ENCODE assay signal across 8 mouse cellular contexts in the genomic region with DNA sequence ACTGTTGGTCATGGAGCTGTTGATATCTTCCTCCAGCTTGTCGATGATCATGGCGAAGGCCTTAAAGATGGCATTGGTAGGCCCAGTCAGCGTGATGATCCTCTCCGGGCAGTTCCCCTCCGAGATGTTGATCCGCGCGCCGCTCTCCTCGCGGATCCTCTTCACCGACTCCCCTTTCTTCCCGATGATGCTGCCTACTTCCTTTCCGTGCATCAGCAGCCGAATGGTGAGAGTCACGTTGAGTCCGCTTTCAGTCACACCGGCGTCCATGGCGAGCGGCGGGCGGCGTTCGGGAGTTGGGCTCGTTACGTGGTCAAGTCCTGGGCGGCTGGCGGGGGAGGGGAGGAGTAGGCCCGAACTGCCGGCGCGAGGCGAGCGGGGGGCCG. TPM values are rescaled to one million over a fixed set of nuclear protein-coding genes. Genes with fewer than 3 reads are reported as not detected.
DNase-seq lines count a peak whose midpoint lies in the region; ATAC-seq and TF ChIP-seq lines count a peak whose summit lies in the region.

No protein-coding gene starts in this region.

- TF ChIP-seq CTCF in E14TG2a.4 (conservative IDR thresholded peaks at IDR 0.05; ENCODE audit: low read length): no peak

- peak overlapping the region; percentile 99 for H3K27ac ChIP-seq in heart, embryonic 10.5 days
- peak overlapping the region; percentile 100 for H3K27ac ChIP-seq in embryonic facial prominence, embryonic 11.5 days (replicated peaks; ENCODE audit: low read depth, low read length)
- peak overlapping the region; percentile 100 for H3K27ac ChIP-seq in hindbrain, embryonic 12.5 days

- peak overlapping the region; percentile 88 for H3K4me3 ChIP-seq in heart, embryonic 10.5 days
- H3K4me3 ChIP-seq in E14TG2a.4 (replicated peaks; ENCODE audit: low read length): peak overlapping the region; percentile 97
- peak overlapping the region; percentile 99 for H3K4me3 ChIP-seq in embryonic facial prominence, embryonic 11.5 days (ENCODE audit: low read depth, low read length)
- H3K4me3 ChIP-seq in hindbrain, embryonic 12.5 days: peak overlapping the region; percentile 97

- no peaks in the 10 kb centered on the region for H3K27me3 ChIP-seq in heart, embryonic 10.5 days (ENCODE audit: insufficient read depth, poor library complexity, severe bottlenecking)
- no peaks in the 10 kb centered on the region for H3K27me3 ChIP-seq in E14TG2a.4 (ENCODE audit: insufficient read depth, low read length)
- H3K27me3 ChIP-seq in embryonic facial prominence, embryonic 11.5 days (ENCODE audit: control insufficient read depth, insufficient read depth, low read length): no peaks in the 10 kb centered on the region
- no peaks in the 10 kb centered on the region for H3K27me3 ChIP-seq in hindbrain, embryonic 12.5 days

- DNase-seq in heart, embryonic 10.5 days (ENCODE audit: low spot score): peak; percentile 92
- DNase-seq in heart, adult 9 months (ENCODE audit: low spot score in 2 of 2): no peak
- DNase-seq in embryonic facial prominence, embryonic 11.5 days (ENCODE audit: low spot score): peak; percentile 68
- peak; percentile 75 to 81 for DNase-seq in left cerebral cortex, postnatal 25 days (ENCODE audit: low spot score in 2 of 2)
- DNase-seq in monocyte, adult 2 months (ENCODE audit: low read depth in 1 of 2, low spot score in 2 of 2): peak; percentile 34 to 72
- peak; percentile 75 for DNase-seq in urinary bladder, postnatal 36 days (ENCODE audit: low spot score in 2 of 2)

- H3K9me3 ChIP-seq in heart, embryonic 10.5 days: no peaks in the 10 kb centered on the region
- no peaks in the 10 kb centered on the region for H3K9me3 ChIP-seq in E14TG2a.4 (ENCODE audit: low read length)
- no peaks in the 10 kb centered on the region for H3K9me3 ChIP-seq in embryonic facial prominence, embryonic 11.5 days (replicated peaks; ENCODE audit: control insufficient read depth, low read length)
- no peaks in the 10 kb centered on the region for H3K9me3 ChIP-seq in hindbrain, embryonic 12.5 days (replicated peaks)

- WGBS in heart, embryonic 10.5 days: 1% methylated on average over 36 of the region's 36 CpGs
- under 1% methylated on average over 35 of the region's 36 CpGs for WGBS in embryonic facial prominence, embryonic 11.5 days
- 0% methylated on average over 36 of the region's 36 CpGs for WGBS in hindbrain, embryonic 12.5 days

- peak; percentile 14; the same call in 1 of the 2 replicates for ATAC-seq in embryonic facial prominence, embryonic 11.5 days (replicated peaks; ENCODE audit: insufficient number of reproducible peaks, low FRiP score, low TSS enrichment, low read depth)
- peak; percentile 24; the same call in 1 of the 2 replicates for ATAC-seq in hindbrain, embryonic 12.5 days (ENCODE audit: low FRiP score)

- peak overlapping the region; percentile 94 for H3K4me2 ChIP-seq in embryonic facial prominence, embryonic 11.5 days (ENCODE audit: low read depth, low read length)
- peak overlapping the region; percentile 92 for H3K4me2 ChIP-seq in hindbrain, embryonic 12.5 days (replicated peaks)

- peak overlapping the region; percentile 99 for H3K9ac ChIP-seq in embryonic facial prominence, embryonic 11.5 days (replicated peaks; ENCODE audit: low read length)
- H3K9ac ChIP-seq in hindbrain, embryonic 12.5 days: peak overlapping the region; percentile 98

- intact Hi-C loops in left cerebral cortex, postnatal 25 days (cut with DNase I): loop anchor here (1.0 to 5.0 kb wide), 3 partner anchors 53 to 207 kb away; partner anchors contain the start of gene Gmcl1

- H3K4me1 ChIP-seq in heart, embryonic 10.5 days: peaks cover 25% of the 10 kb centered on the region
- H3K4me1 ChIP-seq in E14TG2a.4 (replicated peaks; ENCODE audit: low read depth, low read length): peaks cover 45% of the 10 kb centered on the region
- H3K4me1 ChIP-seq in embryonic facial prominence, embryonic 11.5 days (ENCODE audit: control insufficient read depth, insufficient read depth, low read length): peaks cover 2% of the 10 kb centered on the region; the same call in 1 of the 2 replicates
- H3K4me1 ChIP-seq in hindbrain, embryonic 12.5 days: peaks cover 26% of the 10 kb centered on the region

- peaks cover 40% of the 10 kb centered on the region for H3K36me3 ChIP-seq in heart, embryonic 10.5 days
- peaks cover 48% of the 10 kb centered on the region for H3K36me3 ChIP-seq in E14TG2a.4 (ENCODE audit: insufficient read depth, low read length)
- no peaks in the 10 kb centered on the region for H3K36me3 ChIP-seq in embryonic facial prominence, embryonic 11.5 days (replicated peaks; ENCODE audit: control insufficient read depth, insufficient read depth, low read depth, low read length)
- peaks cover 19% of the 10 kb centered on the region for H3K36me3 ChIP-seq in hindbrain, embryonic 12.5 days

RNA-seq across cellular contexts. Expression of gene Pcbp1, which starts 0.5 kb away (rescaled TPM):
- polyA plus RNA-seq in heart, embryonic 10.5 days (2016; fragmentation: Nextera tagmentation; extraction: Ambion mirVana): 411 and 428 TPM in 2 replicates
- 405 and 423 TPM in 2 replicates for polyA plus RNA-seq in embryonic facial prominence, embryonic 11.5 days (2014; fragmentation: Nextera tagmentation; extraction: Ambion mirVana)
- polyA plus RNA-seq in hindbrain, embryonic 12.5 days (2016; fragmentation: Nextera tagmentation; extraction: Ambion mirVana): 557 and 561 TPM in 2 replicates
- total RNA-seq in left cerebral cortex, postnatal 25 days (2021): 100 to 1,000 TPM; 183 to 189 TPM

Comparison
In these comparisons a context has a peak if more than half of its experiments do, and no peak if none do; other contexts are left out.
1. DNase-seq: peak in heart, embryonic 10.5 days (single experiment), embryonic facial prominence, embryonic 11.5 days (single experiment), left cerebral cortex, postnatal 25 days (2 of 2), monocyte, adult 2 months (2 of 2) and urinary bladder, postnatal 36 days (2 of 2); none in heart, adult 9 months (0 of 2).
2. Peak in every context shown above with its lines, with median percentiles within 50 percentile points of each other: H3K27ac ChIP-seq and H3K4me3 ChIP-seq.